Mouse (Mus musculus): ENCODE data around the gene Prm3.

- TF ChIP-seq CTCF (IDR thresholded peaks at IDR 0.05; ENCODE audit: borderline replicate concordance, control insufficient read depth, extremely low read depth, insufficient read depth, low read length, poor library complexity) (no peak), POLR2A (IDR thresholded peaks at IDR 0.05; ENCODE audit: control insufficient read depth, extremely low read depth, insufficient read depth, low read length, poor library complexity) (no peak)
Observed at GRCm38 (mm10) chr16:10764323-10764722, 26.4 kb downstream of the Prm3 start.

Data from thymus, adult 2 months (tissue).